Comparison of ENCODE assay signal across 9 mouse cellular contexts in genomic region chr7:112354503-112354951, GRCm38 (mm10).
A peak's percentile ranks its signal among the peaks of the same experiment; 100 is the strongest.
DNase-seq lines count a peak whose midpoint lies in the region; ATAC-seq lines count a peak whose summit lies in the region.
"Had no signal": no experiment of that assay in that cellular context is flagged by ENCODE, and none has a peak within 500 bp of the region (broad histone marks: within the 10 kb centered on the region; RNA-seq: fewer than 3 reads in every experiment).

No protein-coding gene starts in this region.

- no peaks in the 10 kb centered on the region for H3K36me3 ChIP-seq in forebrain, embryonic 10.5 days (replicated peaks)

- 34% methylated on average over 7 of the region's 7 CpGs for WGBS in forebrain, embryonic 10.5 days

- DNase-seq in gastrocnemius, postnatal 10 days, result peak; percentile 51
- DNase-seq in gastrocnemius, postnatal 25 days, result no peak
- peak; percentile 5 for DNase-seq in R1 (ENCODE audit: low read depth, low spot score)
- peak; percentile 21 for DNase-seq in forebrain, embryonic 10.5 days (ENCODE audit: extremely low spot score, low spot score)
- peak; percentile 85 for DNase-seq in kidney, adult 9 months
- DNase-seq in lung, postnatal 14 days, result peak; percentile 53
- no peak for DNase-seq in layer of hippocampus, postnatal 36 days

- H3K27ac ChIP-seq in forebrain, embryonic 10.5 days, result peak overlapping the region; percentile 62

- H3K4me3 ChIP-seq in forebrain, embryonic 10.5 days, result no peak overlapping the region
- H3K4me3 ChIP-seq: myocyte had no signal

- no peak for ATAC-seq in activated CD4-positive, CD25-positive, alpha-beta regulatory T cell, adult 4 months

- H3K27me3 ChIP-seq in forebrain, embryonic 10.5 days (ENCODE audit: poor library complexity, severe bottlenecking), result 0 out of 2 replicates have a peak, but pooled peaks cover 7% of the 10 kb centered on the region

- H3K9me3 ChIP-seq in forebrain, embryonic 10.5 days, result no peaks in the 10 kb centered on the region

- H3K4me1 ChIP-seq in forebrain, embryonic 10.5 days, result peaks cover 45% of the 10 kb centered on the region

Comparison
In these comparisons a context has a peak if more than half of its experiments do, and no peak if none do; other contexts are left out.
1. DNase-seq: peak in gastrocnemius, postnatal 10 days (single experiment), R1 (single experiment), forebrain, embryonic 10.5 days (single experiment), kidney, adult 9 months (single experiment) and lung, postnatal 14 days (single experiment); none in gastrocnemius, postnatal 25 days (single experiment) and layer of hippocampus, postnatal 36 days (0 of 2).